Mouse (Mus musculus) cerebellum, adult 8-10 months (tissue): ENCODE results near the gene Aldh3b2.

Experiments used
- DNase-seq: peaks from one replicate; pipeline ENCODE4 v3.0.0; 2022

The Aldh3b2 gene

DNA sequence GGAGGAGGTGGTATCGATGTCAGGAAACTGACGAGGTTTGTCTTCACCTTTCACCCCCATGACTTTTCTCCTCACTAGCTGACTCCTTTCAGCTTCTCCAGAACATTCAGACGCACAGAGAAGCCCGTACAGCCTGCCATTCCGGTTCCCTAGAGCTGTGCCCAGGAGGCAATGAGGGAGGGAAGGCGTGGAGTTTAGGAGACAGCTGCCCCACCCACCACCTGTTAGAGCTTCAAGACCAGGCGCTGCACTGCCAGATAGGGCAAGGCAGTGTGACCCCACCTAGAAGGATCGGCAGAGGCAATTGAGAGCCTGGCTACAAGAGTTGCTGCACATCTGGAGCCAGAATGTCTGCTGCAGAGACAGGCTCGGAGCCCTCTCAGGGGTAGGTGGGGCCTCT, at the start of gene Aldh3b2:
TSS of gene Aldh3b2 (plus strand) at position 100 of the 400 bp plus-strand sequence.
- DNase-seq = no peak

DNA sequence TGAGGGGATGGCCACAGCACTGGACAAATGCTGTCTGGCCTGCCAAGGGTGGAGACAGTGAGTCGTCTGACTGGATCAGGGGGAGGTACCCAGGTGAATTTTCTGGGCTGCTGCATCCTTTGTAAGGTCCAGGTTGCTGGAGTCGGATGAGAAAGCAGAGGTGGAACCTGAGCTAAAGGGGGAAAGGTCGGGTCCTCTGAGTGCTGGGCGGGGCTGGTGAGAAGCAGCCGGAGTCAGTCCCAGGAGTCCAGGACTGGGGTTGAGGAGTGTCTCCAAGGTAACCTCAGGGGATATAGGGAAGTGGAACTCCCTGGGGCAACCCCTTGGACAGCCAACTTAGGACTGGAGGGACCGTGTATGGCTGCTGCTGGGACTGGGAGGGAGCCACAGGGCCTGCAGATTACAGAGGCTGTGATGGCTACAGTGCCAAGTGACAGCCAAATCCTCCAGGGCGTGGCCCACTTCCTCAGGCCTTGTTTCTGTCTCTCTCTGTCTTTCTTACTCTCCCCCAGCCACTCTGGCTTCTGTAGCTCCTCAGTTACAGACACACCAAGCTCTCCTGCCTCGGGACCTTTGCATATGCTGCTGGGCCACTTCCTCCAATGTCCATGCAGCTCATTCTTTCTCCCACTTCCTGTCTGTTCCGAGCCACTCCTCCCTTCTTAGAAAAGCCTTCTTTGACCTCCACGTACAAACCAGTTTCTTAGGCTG, 49.3 kb upstream of the Aldh3b2 start:
- DNase-seq = no peak

DNA sequence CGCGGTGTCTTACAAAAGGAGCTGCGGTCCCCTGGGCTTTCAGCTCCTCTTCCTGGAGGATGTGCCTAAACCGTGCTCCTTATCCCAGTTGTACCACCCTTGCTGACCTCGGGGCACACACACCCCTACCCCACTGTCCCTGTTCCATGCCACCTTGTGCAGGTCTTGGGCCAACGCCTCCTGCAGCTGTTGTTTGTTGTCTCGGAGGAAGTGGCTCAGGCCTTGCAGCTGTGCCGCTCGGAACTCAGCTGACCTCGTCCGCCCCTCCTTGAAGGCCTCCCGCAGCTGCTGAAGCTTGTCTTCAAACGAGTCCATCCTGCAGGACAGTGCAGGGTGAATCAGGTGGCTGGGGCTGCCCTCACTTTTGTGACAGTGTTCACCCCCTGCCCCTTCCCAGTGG, 48.5 kb upstream of the Aldh3b2 start:
- no peak for DNase-seq

DNA sequence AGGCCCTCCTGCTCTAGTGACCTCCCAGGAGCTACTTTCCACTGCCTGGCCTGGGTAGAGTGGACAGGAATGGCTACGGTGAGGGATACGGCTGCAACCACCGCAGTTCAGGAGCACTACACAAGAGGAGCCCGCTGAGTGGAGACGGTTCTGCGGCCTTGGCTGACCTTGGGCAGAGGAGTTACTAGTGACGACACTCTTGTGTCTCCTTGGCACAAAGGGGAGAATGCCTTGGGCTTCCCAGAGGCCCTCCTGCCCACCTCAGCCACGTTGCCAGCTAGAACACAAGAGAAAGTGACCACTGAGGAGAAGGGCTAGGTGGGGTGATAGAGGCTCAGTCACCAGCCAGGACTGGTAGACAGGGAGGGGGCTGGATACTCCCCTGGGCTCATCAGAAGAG, 47.9 kb upstream of the Aldh3b2 start:
- no peak for DNase-seq

- no peak for DNase-seq
Observed at GRCm38 (mm10) chr19:3924868-3925267, 47.3 kb upstream of the Aldh3b2 start.

DNA sequence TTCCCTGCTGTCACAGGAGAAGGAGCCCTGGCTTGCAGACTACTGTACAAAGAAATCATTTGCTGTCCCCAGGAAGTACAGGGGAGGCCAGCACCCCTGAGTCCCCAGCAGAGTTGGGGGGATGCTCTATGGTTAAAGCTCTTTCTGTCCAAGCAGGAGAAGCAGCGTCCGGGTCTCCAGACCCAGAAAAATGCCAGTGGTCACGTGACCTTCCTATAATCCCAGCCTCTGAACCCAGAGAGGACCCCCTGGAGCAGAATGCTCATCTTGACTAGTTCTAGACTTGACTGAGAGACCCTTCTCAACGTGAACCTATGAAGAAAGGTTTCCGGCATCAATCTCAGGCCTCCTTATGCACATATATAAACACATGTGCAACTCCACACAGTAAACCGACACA, 46.3 kb upstream of the Aldh3b2 start:
- no peak for DNase-seq

GRCm38 (mm10) chr19:3926279-3926678, 45.8 kb upstream of the Aldh3b2 start:
- peak; percentile 45 for DNase-seq

GRCm38 (mm10) chr19:3926685-3927084, 45.4 kb upstream of the Aldh3b2 start:
- no peak for DNase-seq

- DNase-seq = no peak
Observed at GRCm38 (mm10) chr19:3927989-3928388, 44.1 kb upstream of the Aldh3b2 start.

DNA sequence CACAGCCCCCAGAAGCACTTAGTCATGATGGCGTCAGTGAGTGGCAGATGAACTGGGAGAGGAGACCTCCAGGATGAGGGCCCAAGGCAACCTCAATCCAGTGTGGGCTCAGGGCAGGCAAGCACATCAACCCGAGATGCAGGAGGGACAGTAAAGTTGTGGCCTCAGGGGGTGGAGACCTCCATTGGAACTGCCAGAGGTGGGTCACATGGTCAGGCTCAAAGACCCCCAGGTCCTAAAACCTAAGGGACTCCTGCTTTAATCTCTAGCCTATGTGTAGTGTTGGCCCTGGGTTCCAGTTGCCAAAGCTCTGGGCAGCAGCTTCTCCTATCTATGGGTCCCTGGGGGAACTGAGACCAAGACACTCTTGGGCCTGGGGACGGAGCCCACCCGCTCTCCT, 43.3 kb upstream of the Aldh3b2 start:
- no peak for DNase-seq

- peak; percentile 88 for DNase-seq
Observed at GRCm38 (mm10) chr19:3929211-3929941, 42.8 kb upstream of the Aldh3b2 start, which contains the start of gene Aldh3b1. Aldh3b1 (minus strand) TSS chr19:3929808.

DNA sequence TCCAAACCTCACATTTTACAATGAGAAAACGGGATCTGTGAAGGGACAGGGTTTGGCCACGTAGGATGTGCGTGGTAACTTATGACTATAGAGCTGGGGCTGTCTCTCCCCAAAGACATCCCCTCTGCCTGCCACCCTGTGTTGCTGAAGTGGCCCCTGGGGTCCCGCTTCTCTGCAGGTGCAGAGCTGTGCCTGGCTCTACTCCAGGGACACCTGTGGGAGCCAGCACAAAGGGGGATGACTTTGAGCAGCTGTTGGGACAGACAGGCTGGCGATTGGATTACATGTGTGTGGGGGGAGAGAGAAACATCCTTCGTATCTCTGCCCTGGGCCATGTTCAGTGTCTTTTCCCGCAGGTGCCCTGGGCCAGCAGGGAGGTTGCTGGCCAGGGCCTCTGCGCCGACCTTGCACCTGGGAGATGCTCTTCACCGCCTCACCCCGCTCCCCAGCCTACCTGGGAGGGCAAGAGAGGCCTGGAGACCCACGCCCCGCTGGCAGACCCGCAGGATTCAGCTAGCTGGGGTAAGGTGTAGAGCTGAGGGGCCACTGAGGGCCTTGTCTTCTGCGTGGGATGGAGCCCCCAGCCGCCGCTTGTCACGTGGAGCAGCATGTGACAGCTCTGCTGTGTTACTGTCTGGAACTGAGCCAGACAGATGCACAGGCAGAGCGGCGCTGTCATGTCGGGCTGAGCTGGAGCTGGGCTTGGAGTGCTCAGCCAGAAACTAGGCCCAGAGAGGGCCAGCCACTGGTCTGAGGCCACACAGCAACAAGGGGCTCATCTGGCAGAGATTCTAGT, 41.7 kb upstream of the Aldh3b2 start:
- no peak for DNase-seq

DNA sequence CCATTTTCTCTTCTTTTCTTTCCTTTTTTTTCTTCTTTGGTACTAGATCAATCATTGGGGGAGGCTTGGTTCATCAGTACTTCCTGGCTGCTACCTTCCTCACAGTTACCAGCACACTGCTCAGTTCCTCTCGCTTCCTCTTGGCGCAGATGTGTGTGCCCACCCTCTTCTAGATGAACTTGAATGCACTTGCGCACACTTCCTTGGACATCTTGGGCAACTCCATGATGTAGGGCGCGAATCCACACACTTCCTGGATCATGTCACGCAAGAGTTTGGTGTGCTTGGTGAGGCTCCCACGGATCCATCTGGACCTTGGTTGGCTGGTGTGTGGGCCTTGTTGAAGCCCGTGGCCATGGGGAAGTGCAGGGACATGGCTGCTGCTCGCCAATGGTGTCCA, 40.4 kb upstream of the Aldh3b2 start:
- DNase-seq = no peak

DNA sequence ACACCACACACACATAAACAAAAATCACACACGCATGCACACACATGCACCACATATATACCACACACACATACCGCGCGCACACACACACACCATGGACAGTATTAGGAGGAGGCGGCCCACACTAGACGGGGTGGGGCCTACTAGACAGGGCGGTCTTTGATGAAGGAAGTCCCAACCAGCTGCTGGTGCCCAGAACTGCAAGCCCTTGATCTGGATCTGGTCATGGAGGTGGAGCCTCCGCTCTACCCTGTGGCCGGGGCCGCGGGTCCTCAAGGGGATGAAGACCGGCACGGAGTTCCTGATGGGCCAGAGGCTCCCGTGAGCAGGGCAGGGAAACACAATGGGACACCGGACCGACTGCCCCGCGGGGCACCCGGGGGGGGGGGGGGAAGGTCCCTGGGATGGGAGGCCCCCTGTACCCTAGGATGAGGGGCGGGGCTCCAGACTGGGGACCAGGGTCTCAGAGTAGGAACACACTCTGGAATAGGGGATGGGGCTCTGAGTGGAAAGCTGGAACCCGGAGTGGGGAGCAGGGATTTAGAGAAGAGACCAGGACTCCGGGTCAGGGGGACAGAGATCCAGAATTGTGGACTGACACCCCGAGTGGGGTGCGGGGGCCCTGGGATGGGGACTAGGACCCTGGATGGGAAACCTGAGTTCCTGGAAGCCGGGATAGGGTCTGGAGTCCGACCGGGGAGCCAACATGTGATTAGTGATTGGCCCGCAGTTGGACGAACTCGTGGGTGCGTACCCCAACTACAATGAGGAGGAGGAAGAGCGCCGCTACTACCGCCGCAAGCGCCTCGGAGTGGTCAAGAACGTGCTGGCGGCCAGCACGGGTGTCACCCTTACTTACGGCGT, 36.9 kb upstream of the Aldh3b2 start, which contains the start of gene Unc93b1:
TSS of gene Unc93b1 (plus strand) at position 155 of the 864 bp plus-strand sequence.
- no peak for DNase-seq

DNA sequence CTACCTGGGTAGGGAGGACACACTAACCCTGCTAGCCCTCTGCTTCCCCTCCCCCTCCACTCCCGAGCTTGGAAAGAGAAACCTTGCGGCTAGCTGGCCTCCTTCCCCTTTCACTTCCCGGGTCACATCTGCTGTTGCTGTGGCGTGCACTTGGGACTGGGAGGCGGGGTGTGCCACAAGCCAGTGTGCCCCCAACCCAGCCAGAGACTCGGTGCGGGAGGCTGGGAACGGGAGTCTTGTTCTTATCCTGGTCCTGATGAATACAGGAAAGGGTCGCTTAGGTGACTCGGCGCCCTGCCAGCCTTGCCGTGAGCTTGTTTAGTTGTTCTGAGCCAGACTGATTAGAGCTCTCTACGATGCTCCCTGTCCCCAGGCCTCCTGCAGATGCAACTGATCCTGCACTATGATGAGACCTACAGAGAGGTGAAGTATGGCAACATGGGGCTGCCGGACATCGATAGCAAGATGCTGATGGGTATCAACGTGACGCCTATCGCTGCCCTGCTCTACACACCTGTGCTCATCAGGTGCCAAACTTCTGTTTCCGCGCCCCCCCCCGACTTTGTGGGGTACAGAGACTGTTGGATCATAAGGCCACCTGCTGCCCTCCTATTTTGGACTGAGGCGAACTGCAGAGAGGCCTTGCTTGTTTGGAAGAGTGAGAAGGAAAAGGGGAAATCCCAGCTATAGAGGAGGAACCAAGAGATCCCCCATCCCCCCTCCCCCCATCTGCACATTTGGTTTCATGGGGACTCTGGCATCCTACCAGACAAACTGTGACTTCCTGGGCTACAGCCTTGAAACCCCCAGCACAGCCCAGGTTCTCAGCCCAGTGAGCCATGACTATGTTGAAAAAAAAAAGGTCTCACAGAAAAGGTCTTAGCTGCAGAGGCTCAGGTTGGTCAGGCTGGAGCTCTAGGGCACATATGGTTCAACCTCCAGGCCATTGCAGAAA, 36.0 kb upstream of the Aldh3b2 start:
- no peak for DNase-seq

DNA sequence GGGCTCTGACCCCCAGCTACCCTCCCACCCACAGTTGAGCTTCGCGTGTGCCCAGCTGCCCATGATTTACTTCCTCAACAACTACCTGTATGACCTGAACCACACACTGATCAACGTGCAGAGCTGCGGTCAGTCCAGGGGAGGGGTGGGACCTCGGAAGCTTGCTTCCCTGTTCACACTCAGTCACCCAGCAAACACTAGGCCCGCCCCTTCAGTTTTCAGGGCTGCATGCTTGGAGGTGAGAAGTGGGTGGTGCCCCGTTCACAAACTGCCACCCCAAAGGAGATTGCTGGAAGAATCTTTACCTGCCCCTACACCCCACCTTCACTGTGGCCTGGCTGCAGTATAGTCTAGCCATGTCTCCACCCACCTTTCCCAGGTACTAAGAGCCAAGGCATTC, 29.8 kb upstream of the Aldh3b2 start:
- no peak for DNase-seq

- no peak for DNase-seq
Observed at GRCm38 (mm10) chr19:3942986-3943735, 29.0 kb upstream of the Aldh3b2 start.

GRCm38 (mm10) chr19:3945872-3946564, 26.1 kb upstream of the Aldh3b2 start:
- no peak for DNase-seq

GRCm38 (mm10) chr19:3946715-3947114, 25.4 kb upstream of the Aldh3b2 start:
- DNase-seq = peak; percentile 66

- no peak for DNase-seq
Observed at GRCm38 (mm10) chr19:3947813-3948212, 24.3 kb upstream of the Aldh3b2 start.
